Mouse (Mus musculus): ENCODE results near the gene Cltb. TPM values are rescaled to one million over a fixed set of nuclear protein-coding genes. Genes with fewer than 3 reads are reported as not detected.
A peak's percentile ranks its signal among the peaks of the same experiment; 100 is the strongest.

Gene Cltb
- polyA plus RNA-seq, 1 experiment: 32.3 TPM

- H3K27me3 ChIP-seq (ENCODE audit: control insufficient read depth, insufficient read depth, insufficient read length): no peaks in the 10 kb centered on the region
- H3ac ChIP-seq (ENCODE audit: control insufficient read depth, insufficient read length, low read depth): no peak overlapping the region
- H3K79me3 ChIP-seq (ENCODE audit: low read depth): peaks cover 17% of the 10 kb centered on the region
- H3K4me3 ChIP-seq (ENCODE audit: insufficient read depth, poor library complexity, severe bottlenecking): no peak overlapping the region
- peaks cover 47% of the 10 kb centered on the region for H3K79me2 ChIP-seq (ENCODE audit: control insufficient read depth, insufficient read depth)
- TF ChIP-seq MYOD1 (IDR thresholded peaks at IDR 0.05; ENCODE audit: control insufficient read depth, insufficient read length, low read depth): no peak
- TF ChIP-seq MYOG (IDR thresholded peaks at IDR 0.05; ENCODE audit: control insufficient read depth, extremely low read depth, insufficient read length): no peak
- no peak for TF ChIP-seq FOSL1 (IDR thresholded peaks at IDR 0.05; ENCODE audit: insufficient read depth, low read length, poor library complexity, severe bottlenecking)
- TF ChIP-seq MAX (IDR thresholded peaks at IDR 0.05): no peak
- H3K36me3 ChIP-seq (ENCODE audit: control insufficient read depth, insufficient read depth): peaks cover 74% of the 10 kb centered on the region
Measured at GRCm38 (mm10) chr13:54585831-54586230, 25.3 kb downstream of the Cltb start.

DNA sequence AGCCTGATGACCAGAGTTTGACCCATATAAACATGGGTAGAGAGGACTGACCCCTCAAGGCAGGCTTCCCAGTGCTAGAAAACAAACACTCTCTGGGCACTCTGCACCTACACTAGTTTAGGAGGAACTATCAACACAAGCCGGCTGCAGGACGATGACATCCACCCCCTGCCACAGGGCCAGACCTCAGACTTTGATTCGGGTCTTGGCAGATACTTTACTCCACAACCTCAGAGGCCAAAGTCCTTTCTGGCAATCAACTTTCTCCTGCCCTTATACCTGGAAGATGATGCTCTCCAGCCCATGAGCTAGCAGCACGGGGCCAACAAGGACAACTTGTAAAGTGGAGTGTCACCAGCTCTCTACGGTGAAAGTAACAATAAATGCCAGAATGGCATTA is 28.3 kb downstream of the Cltb start:
- Histone ChIP-seq H3K4me3 (ENCODE audit: insufficient read depth, poor library complexity, severe bottlenecking) (no peak overlapping the region), H3K27me3 (ENCODE audit: control insufficient read depth, insufficient read depth, insufficient read length) (no peaks in the 10 kb centered on the region), H3K36me3 (ENCODE audit: control insufficient read depth, insufficient read depth) (peaks cover 65% of the 10 kb centered on the region), H3K79me3 (ENCODE audit: low read depth) (no peaks in the 10 kb centered on the region), H3ac (ENCODE audit: control insufficient read depth, insufficient read length, low read depth) (no peak overlapping the region), H3K79me2 (ENCODE audit: control insufficient read depth, insufficient read depth) (peaks cover 19% of the 10 kb centered on the region)
- TF ChIP-seq MYOG (IDR thresholded peaks at IDR 0.05; ENCODE audit: control insufficient read depth, extremely low read depth, insufficient read length) (no peak), CEBPB (IDR thresholded peaks at IDR 0.05; ENCODE audit: low read depth) (no peak), MAX (IDR thresholded peaks at IDR 0.05) (no peak), USF1 (IDR thresholded peaks at IDR 0.05; ENCODE audit: low read depth) (no peak), MYOD1 (IDR thresholded peaks at IDR 0.05; ENCODE audit: control insufficient read depth, insufficient read length, low read depth) (no peak), FOSL1 (IDR thresholded peaks at IDR 0.05; ENCODE audit: insufficient read depth, low read length, poor library complexity, severe bottlenecking) (no peak), CTCF (IDR thresholded peaks at IDR 0.05; ENCODE audit: control insufficient read depth, insufficient read depth, insufficient read length) (no peak)

DNA sequence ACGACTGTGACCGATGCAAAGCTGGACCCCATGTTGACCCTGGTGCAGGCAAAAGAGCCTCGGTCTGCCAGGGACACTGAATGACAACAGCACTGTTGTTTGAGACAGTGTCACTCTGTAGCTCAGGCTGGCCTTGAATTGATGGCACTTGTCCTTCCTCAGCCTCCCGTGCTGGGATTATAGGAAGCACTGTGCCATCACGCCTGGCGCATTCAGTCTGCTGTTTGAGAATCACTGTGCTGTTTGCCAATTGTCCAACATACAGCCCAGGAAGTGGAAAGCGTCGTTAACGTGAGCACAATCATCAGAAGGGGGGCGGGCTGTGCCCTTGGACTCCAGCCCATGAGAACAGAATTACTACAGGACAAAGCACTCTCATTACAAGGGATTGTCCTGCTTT is 29.0 kb downstream of the Cltb start:
- Histone ChIP-seq H3ac (ENCODE audit: control insufficient read depth, insufficient read length, low read depth) (no peak overlapping the region), H3K79me2 (ENCODE audit: control insufficient read depth, insufficient read depth) (peaks cover 11% of the 10 kb centered on the region), H3K4me3 (ENCODE audit: insufficient read depth, poor library complexity, severe bottlenecking) (no peak overlapping the region), H3K27me3 (ENCODE audit: control insufficient read depth, insufficient read depth, insufficient read length) (no peaks in the 10 kb centered on the region), H3K36me3 (ENCODE audit: control insufficient read depth, insufficient read depth) (peaks cover 58% of the 10 kb centered on the region), H3K79me3 (ENCODE audit: low read depth) (no peaks in the 10 kb centered on the region)
- no peak for TF ChIP-seq FOSL1 (IDR thresholded peaks at IDR 0.05; ENCODE audit: insufficient read depth, low read length, poor library complexity, severe bottlenecking)
- no peak for TF ChIP-seq CTCF (IDR thresholded peaks at IDR 0.05; ENCODE audit: control insufficient read depth, insufficient read depth, insufficient read length)

- no peaks in the 10 kb centered on the region for H3K79me3 ChIP-seq (ENCODE audit: low read depth)
- H3K27me3 ChIP-seq (ENCODE audit: control insufficient read depth, insufficient read depth, insufficient read length): no peaks in the 10 kb centered on the region
- H3K36me3 ChIP-seq (ENCODE audit: control insufficient read depth, insufficient read depth): peaks cover 50% of the 10 kb centered on the region
- TF ChIP-seq CEBPB (IDR thresholded peaks at IDR 0.05; ENCODE audit: low read depth) (no peak), MYOD1 (IDR thresholded peaks at IDR 0.05; ENCODE audit: control insufficient read depth, insufficient read length, low read depth) (no peak), USF1 (IDR thresholded peaks at IDR 0.05; ENCODE audit: low read depth) (no peak), FOSL1 (IDR thresholded peaks at IDR 0.05; ENCODE audit: insufficient read depth, low read length, poor library complexity, severe bottlenecking) (no peak)
- H3ac ChIP-seq (ENCODE audit: control insufficient read depth, insufficient read length, low read depth): no peak overlapping the region
- H3K79me2 ChIP-seq (ENCODE audit: control insufficient read depth, insufficient read depth): peaks cover 7% of the 10 kb centered on the region
- H3K4me3 ChIP-seq (ENCODE audit: insufficient read depth, poor library complexity, severe bottlenecking): no peak overlapping the region
Measured at GRCm38 (mm10) chr13:54581385-54581784, 29.8 kb downstream of the Cltb start.

DNA sequence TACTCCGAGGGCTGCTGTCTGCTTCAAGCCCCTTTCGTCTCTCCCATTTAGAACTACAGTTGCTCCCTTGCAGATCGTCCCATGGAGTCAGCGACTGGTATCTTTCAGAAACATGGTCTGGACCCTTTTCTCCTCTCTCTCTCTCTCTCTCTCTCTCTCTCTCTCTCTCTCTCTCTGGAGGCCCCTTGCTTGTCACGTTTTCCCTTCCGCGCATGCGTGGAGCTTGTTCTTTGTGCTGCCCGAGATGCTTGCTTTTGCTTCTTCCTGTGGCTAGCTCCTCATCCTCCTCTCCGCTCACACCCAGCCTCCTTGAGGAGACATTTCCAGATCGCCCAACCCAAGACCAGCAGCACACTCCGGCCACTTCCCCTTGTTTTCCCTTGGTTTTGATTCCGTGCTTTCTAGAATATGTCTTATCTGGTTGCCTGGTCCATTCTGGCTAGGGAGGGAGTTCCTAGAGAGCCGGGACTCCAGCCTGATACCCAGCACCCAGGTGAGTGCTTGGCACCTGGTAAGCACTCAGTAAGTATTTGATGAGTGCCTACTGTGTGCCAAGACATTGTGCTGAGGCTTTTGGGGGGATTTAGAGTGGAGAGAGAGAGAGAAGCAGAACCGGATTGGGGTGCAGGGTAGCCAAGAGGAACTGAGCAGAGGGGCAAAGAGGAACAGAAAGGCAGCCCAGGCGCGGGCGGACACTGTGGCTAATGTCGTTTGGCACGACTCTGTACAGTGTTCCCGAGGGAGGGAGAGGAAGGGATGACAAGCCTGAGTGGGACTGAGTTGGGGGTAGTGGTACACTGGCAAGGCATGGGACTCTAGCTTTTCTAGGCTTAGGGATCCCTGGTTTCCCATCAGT is 33.3 kb downstream of the Cltb start:
- Histone ChIP-seq H3K27me3 (ENCODE audit: control insufficient read depth, insufficient read depth, insufficient read length) (no peaks in the 10 kb centered on the region), H3K4me3 (ENCODE audit: insufficient read depth, poor library complexity, severe bottlenecking) (no peak overlapping the region), H3K79me3 (ENCODE audit: low read depth) (peaks cover 2% of the 10 kb centered on the region), H3K36me3 (ENCODE audit: control insufficient read depth, insufficient read depth) (peaks cover 19% of the 10 kb centered on the region), H3K79me2 (ENCODE audit: control insufficient read depth, insufficient read depth) (no peaks in the 10 kb centered on the region), H3ac (ENCODE audit: control insufficient read depth, insufficient read length, low read depth) (no peak overlapping the region)
- TF ChIP-seq CEBPB (IDR thresholded peaks at IDR 0.05; ENCODE audit: low read depth): no peak

- H3K79me3 ChIP-seq (ENCODE audit: low read depth): peaks cover 2% of the 10 kb centered on the region
- H3K79me2 ChIP-seq (ENCODE audit: control insufficient read depth, insufficient read depth): no peaks in the 10 kb centered on the region
- H3K27me3 ChIP-seq (ENCODE audit: control insufficient read depth, insufficient read depth, insufficient read length): no peaks in the 10 kb centered on the region
- TF ChIP-seq MYOD1 (IDR thresholded peaks at IDR 0.05; ENCODE audit: control insufficient read depth, insufficient read length, low read depth): no peak
- TF ChIP-seq FOSL1 (IDR thresholded peaks at IDR 0.05; ENCODE audit: insufficient read depth, low read length, poor library complexity, severe bottlenecking): no peak
- no peak for TF ChIP-seq MAX (IDR thresholded peaks at IDR 0.05)
- no peak for TF ChIP-seq CEBPB (IDR thresholded peaks at IDR 0.05; ENCODE audit: low read depth)
- no peak for TF ChIP-seq USF1 (IDR thresholded peaks at IDR 0.05; ENCODE audit: low read depth)
- no peak for TF ChIP-seq CTCF (IDR thresholded peaks at IDR 0.05; ENCODE audit: control insufficient read depth, insufficient read depth, insufficient read length)
- no peak for TF ChIP-seq MYOG (IDR thresholded peaks at IDR 0.05; ENCODE audit: control insufficient read depth, extremely low read depth, insufficient read length)
- no peaks in the 10 kb centered on the region for H3K36me3 ChIP-seq (ENCODE audit: control insufficient read depth, insufficient read depth)
- peak overlapping the region; percentile 97 for H3ac ChIP-seq (ENCODE audit: control insufficient read depth, insufficient read length, low read depth)
- H3K4me3 ChIP-seq (ENCODE audit: insufficient read depth, poor library complexity, severe bottlenecking): peak overlapping the region; percentile 52
Measured at GRCm38 (mm10) chr13:54575489-54575888, 35.7 kb downstream of the Cltb start.
